Mouse (Mus musculus) liver, postnatal 0 days (tissue): ENCODE results near the gene Haus4.

ENCODE experiments used
- CTCF ChIP-seq: sonication (generic); IDR thresholded peaks from 2 replicates; pipeline ENCODE4 v1.5.1; 2016; ENCODE audit warnings: antibody characterized with exemption, low read depth
- EP300 ChIP-seq: IDR thresholded peaks from 2 replicates; pipeline ENCODE4 v1.6.1; 2016; ENCODE audit warnings: antibody characterized with exemption, low read depth, mild to moderate bottlenecking

DNA sequence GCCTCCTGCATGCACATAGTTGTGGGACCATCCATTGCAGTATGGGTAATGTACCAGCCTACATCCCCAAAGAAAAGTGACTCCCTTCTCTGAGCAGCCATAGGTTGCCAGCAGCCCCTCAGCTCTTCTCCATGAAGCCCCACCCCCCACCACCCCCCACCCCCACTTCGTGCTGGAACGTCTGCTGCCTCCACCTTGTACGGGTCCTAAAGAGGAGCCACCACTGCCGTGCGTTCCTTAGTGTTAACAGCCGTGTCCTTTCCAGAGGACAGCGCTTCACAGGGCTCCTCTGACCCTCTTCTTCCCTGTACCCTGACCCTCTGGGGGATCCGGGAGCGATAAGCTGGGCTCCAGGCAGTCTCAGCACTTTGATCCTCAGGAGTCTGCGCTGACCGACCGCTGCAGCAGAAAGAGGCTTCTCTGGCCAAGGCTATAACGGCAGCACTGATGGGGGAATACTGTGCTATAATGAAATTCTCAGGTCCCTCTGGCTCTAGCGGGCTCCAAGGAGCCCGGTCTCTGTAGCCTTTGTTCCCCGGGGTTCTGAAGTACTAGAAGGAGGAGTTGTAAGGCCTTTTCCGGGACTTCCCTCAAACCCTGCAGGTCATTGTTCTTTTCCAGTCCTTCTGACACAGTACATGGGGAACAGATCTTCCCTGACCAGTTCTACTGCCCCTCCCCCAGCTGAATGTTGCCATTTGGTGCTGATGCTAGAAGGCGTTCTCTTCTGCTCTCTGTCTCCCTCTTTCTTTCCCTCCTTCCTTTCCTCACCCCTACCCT is 27.0 kb downstream of the Haus4 start:
- TF ChIP-seq EP300, result no peak
- no peak for TF ChIP-seq CTCF
